Mouse (Mus musculus) lung, embryonic 14.5 days (tissue): ENCODE measurements around the gene Nkain2. TPM values are rescaled to one million over a fixed set of nuclear protein-coding genes. Genes with fewer than 3 reads are reported as not detected.

Experiments used
- ATAC-seq: fragments of 200-750 bp; cut with Nextera tagmentation; 2 replicates; pipeline ENCODE4 v1.8.0; 2017; ENCODE audit warnings: mild to moderate bottlenecking, moderate TSS enrichment, moderate library complexity; ENCODE audit not compliant: insufficient read depth
- DNase-seq: peaks from one replicate; pipeline ENCODE4 v3.0.0-alpha.2; 2015
- H3K27ac ChIP-seq: fragments of 300-500 bp; sonication (generic); 2 replicates; pipeline ENCODE4 v1.5.1; 2014; ENCODE audit warnings: low read depth, mild to moderate bottlenecking, moderate library complexity
- H3K27me3 ChIP-seq: fragments of 300-500 bp; sonication (generic); 2 replicates; pipeline ENCODE4 v1.6.1; 2014; ENCODE audit warnings: low read length, control low read depth; ENCODE audit not compliant: insufficient read depth
- H3K36me3 ChIP-seq: fragments of 300-500 bp; sonication (generic); 2 replicates; pipeline ENCODE4 v1.6.1; 2014; ENCODE audit warnings: control low read depth; ENCODE audit not compliant: insufficient read depth
- H3K4me1 ChIP-seq: fragments of 300-500 bp; sonication (generic); 2 replicates; pipeline ENCODE4 v1.6.1; 2014; ENCODE audit warnings: antibody characterized with exemption, control low read depth; ENCODE audit not compliant: insufficient read depth
- H3K4me2 ChIP-seq: fragments of 300-500 bp; sonication (generic); 2 replicates; pipeline ENCODE4 v1.6.1; 2014; ENCODE audit warnings: mild to moderate bottlenecking
- H3K4me3 ChIP-seq: fragments of 300-500 bp; sonication (generic); 2 replicates; pipeline ENCODE4 v1.5.1; 2014; ENCODE audit warnings: low read depth, low read length
- H3K9ac ChIP-seq: fragments of 300-500 bp; sonication (generic); 2 replicates; pipeline ENCODE4 v1.6.1; 2014
- H3K9me3 ChIP-seq: fragments of 300-500 bp; sonication (generic); 2 replicates; pipeline ENCODE4 v1.6.1; 2016; ENCODE audit warnings: low read depth, low read length, control low read depth
- CTCF ChIP-seq: IDR thresholded peaks from 2 replicates; pipeline ENCODE4 v1.5.1; 2016; ENCODE audit warnings: antibody characterized with exemption, low read depth
- WGBS: fragments of 180-500 bp; shearing (Covaris S2); extraction: QIAGEN DNeasy Blood & Tissue Kit; methylation state at CpG from one replicate; pipeline ENCODE4 v1.1.7; 2014; 5-methylcytosine and 5-hydroxymethylcytosine counted together
- polyA plus RNA-seq: library from polyadenylated mRNA; unstranded; fragments of >200 nt; fragmentation: Nextera tagmentation; extraction: Ambion mirVana; gene quantifications from 2 replicates; pipeline ENCODE4 v1.2.1, GENCODE M21; 2014

Gene Nkain2
- polyA plus RNA-seq, 1 experiment from 2014 or later, result 0.88 TPM

DNA sequence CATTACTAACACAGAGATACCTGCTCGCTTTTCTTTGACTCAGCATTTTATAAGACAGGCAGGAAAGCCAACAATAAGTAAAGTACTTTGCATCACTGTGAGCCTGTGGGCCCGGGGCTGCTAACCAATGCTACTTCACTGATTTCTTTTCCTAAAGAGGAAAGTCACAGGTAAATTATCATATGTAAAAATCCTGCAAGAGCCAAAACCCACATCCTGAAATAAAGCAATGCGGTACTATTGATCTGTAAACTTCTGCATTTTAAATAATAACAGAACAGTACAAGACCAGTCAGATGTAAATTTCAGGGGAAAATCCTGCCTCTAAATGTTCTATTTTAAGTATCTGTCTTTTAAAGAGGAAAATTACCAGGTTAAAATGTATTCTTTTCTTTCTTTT is 250.0 kb downstream of the Nkain2 start:
- no peak for TF ChIP-seq CTCF

GRCm38 (mm10) chr10:32639173-32639572 is 251.1 kb downstream of the Nkain2 start:
- no peak for TF ChIP-seq CTCF
- H3K4me1 ChIP-seq, result no peaks in the 10 kb centered on the region

More for the DNA sequence above, 250.0 kb downstream of the Nkain2 start:
- H3K27me3 ChIP-seq, result no peaks in the 10 kb centered on the region
- no peak overlapping the region for H3K27ac ChIP-seq
- H3K4me1 ChIP-seq, result no peaks in the 10 kb centered on the region
- H3K9ac ChIP-seq, result no peak overlapping the region
- no peaks in the 10 kb centered on the region for H3K9me3 ChIP-seq
- no peaks in the 10 kb centered on the region for H3K36me3 ChIP-seq
- no peak overlapping the region for H3K4me3 ChIP-seq
- WGBS, result 68% methylated on average over 3 of the region's 3 CpGs
- no peak overlapping the region for H3K4me2 ChIP-seq
- DNase-seq (no peak), ATAC-seq (no peak)

GRCm38 (mm10) chr10:32631043-32631442 is 259.2 kb downstream of the Nkain2 start:
- no peaks in the 10 kb centered on the region for H3K9me3 ChIP-seq
- TF ChIP-seq CTCF, result no peak
- no peak for ATAC-seq
- no peak overlapping the region for H3K27ac ChIP-seq
- H3K4me1 ChIP-seq, result no peaks in the 10 kb centered on the region
- 93% methylated on average over 2 of the region's 2 CpGs for WGBS
- H3K36me3 ChIP-seq, result no peaks in the 10 kb centered on the region
- no peak overlapping the region for H3K9ac ChIP-seq
- H3K4me3 ChIP-seq, result no peak overlapping the region
- H3K4me2 ChIP-seq, result no peak overlapping the region
- no peak for DNase-seq
- no peaks in the 10 kb centered on the region for H3K27me3 ChIP-seq

More at GRCm38 (mm10) chr10:32639173-32639572, 251.1 kb downstream of the Nkain2 start:
- Histone ChIP-seq H3K4me2 (no peak overlapping the region), H3K27ac (no peak overlapping the region), H3K9me3 (no peaks in the 10 kb centered on the region), H3K36me3 (no peaks in the 10 kb centered on the region), H3K4me3 (no peak overlapping the region), H3K9ac (no peak overlapping the region), H3K27me3 (no peaks in the 10 kb centered on the region)
- ATAC-seq (no peak), DNase-seq (no peak)

DNA sequence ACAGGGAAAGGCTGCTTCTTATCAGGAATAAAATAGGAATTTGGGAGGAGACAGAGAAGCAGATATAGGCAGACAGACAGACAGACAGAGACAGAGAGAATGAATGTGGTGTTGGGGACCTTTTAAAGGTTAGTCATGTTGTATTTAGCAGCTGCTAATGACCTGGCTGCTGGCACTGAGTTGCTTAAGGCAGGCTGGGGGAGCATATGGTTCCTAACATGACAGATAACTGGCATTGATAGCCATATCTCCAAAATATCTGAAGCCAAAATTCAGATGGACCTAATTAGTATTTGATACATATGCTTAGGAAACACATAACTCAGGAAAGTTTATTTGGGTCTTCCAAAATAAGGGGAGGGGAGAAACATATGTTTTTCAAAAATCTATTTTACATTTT is 285.8 kb downstream of the Nkain2 start:
- TF ChIP-seq CTCF, result no peak
- no peak overlapping the region for H3K9ac ChIP-seq
- H3K4me3 ChIP-seq, result no peak overlapping the region
- H3K4me1 ChIP-seq, result no peaks in the 10 kb centered on the region
- H3K27me3 ChIP-seq, result no peaks in the 10 kb centered on the region
- no peak overlapping the region for H3K4me2 ChIP-seq
- H3K36me3 ChIP-seq, result no peaks in the 10 kb centered on the region
- DNase-seq (no peak), ATAC-seq (no peak)
- H3K9me3 ChIP-seq, result no peaks in the 10 kb centered on the region
- H3K27ac ChIP-seq, result no peak overlapping the region

DNA sequence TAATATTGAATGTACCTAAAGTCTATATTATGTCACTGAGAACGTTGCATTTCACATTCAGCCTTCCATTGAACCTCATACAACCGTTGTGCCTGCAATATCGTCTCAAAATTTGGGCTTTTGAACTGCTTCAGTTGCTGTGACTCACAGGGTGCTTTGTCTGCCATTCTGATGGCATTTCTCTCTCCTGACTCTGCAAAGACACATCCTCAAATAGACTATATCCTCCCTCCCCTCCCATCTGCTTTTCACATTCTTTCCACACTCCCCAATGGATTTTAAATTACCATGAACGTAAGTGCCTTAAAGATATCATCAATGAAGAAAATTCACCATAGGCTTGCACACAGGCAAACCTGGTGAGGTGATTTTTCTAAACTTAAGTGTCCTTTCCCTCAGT is 287.5 kb downstream of the Nkain2 start:
- H3K4me3 ChIP-seq, result no peak overlapping the region
- no peaks in the 10 kb centered on the region for H3K4me1 ChIP-seq
- H3K27me3 ChIP-seq, result no peaks in the 10 kb centered on the region
- no peaks in the 10 kb centered on the region for H3K9me3 ChIP-seq
- DNase-seq, result no peak
- H3K27ac ChIP-seq, result no peak overlapping the region
- 71% methylated on average over 4 of the region's 4 CpGs for WGBS
- TF ChIP-seq CTCF, result no peak
- H3K9ac ChIP-seq, result no peak overlapping the region
- no peak for ATAC-seq
- H3K36me3 ChIP-seq, result no peaks in the 10 kb centered on the region
- H3K4me2 ChIP-seq, result no peak overlapping the region

DNA sequence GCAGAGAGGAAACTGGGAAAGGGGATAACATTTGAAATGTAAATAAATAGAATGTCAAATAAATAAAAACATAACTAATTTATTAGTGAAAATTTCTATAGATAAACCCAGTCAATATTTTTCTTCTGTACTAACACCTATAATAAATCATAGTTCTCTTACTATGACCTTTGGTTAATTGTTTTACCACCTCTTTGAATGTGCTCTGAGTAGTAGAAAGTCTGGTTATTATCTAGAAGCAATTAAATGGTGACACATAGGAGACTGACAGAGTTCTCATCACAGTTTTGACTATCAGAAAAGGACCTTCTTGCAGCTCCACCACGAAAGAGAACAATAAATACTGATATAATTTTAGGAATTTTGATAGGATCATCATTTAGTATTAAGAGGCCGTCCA is 295.3 kb downstream of the Nkain2 start:
- no peak overlapping the region for H3K4me3 ChIP-seq
- H3K27ac ChIP-seq, result no peak overlapping the region
- no peaks in the 10 kb centered on the region for H3K36me3 ChIP-seq
- H3K4me1 ChIP-seq, result no peaks in the 10 kb centered on the region
- H3K4me2 ChIP-seq, result no peak overlapping the region
- ATAC-seq (no peak), DNase-seq (no peak)
- no peak for TF ChIP-seq CTCF
- no peaks in the 10 kb centered on the region for H3K9me3 ChIP-seq
- H3K9ac ChIP-seq, result no peak overlapping the region
- WGBS, result 62% methylated on average over 2 of the region's 2 CpGs
- H3K27me3 ChIP-seq, result no peaks in the 10 kb centered on the region

DNA sequence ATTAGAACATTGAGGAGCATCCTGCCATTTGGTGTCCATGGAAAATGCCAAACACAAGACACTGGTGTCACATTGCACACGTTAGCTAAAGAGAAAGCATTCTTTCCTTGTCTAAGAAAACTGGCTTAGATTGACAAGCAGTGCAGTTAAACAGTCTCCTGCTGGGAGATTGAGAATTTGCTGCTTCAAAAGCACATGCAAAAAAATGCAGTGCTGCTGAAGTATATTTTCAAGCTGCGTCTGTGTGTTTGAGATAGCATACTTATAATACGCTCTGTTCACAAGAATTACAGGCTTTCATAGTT is 313.0 kb downstream of the Nkain2 start:
- no peak for TF ChIP-seq CTCF
- Histone ChIP-seq H3K9ac (no peak overlapping the region), H3K36me3 (no peaks in the 10 kb centered on the region), H3K27me3 (no peaks in the 10 kb centered on the region), H3K4me1 (no peaks in the 10 kb centered on the region), H3K9me3 (no peaks in the 10 kb centered on the region), H3K4me3 (no peak overlapping the region), H3K4me2 (no peak overlapping the region), H3K27ac (no peak overlapping the region)
- 44% methylated on average over 3 of the region's 3 CpGs for WGBS
- no peak for ATAC-seq
- DNase-seq, result no peak

- no peaks in the 10 kb centered on the region for H3K4me1 ChIP-seq
- no peak overlapping the region for H3K27ac ChIP-seq
- no peak for DNase-seq
- WGBS, result 57% methylated on average over 2 of the region's 2 CpGs
- no peak overlapping the region for H3K4me3 ChIP-seq
- H3K4me2 ChIP-seq, result no peak overlapping the region
- TF ChIP-seq CTCF, result no peak
- H3K36me3 ChIP-seq, result no peaks in the 10 kb centered on the region
- no peak for ATAC-seq
- H3K9me3 ChIP-seq, result no peaks in the 10 kb centered on the region
- no peaks in the 10 kb centered on the region for H3K27me3 ChIP-seq
- no peak overlapping the region for H3K9ac ChIP-seq
Measured at GRCm38 (mm10) chr10:32576559-32577275, 313.5 kb downstream of the Nkain2 start.
